Mouse (Mus musculus) MEL (cell line): ENCODE data around the gene Nrbp1.

ENCODE experiments used
- CTCF ChIP-seq, 3 experiments: IDR thresholded peaks in 2 of 3; conservative IDR thresholded peaks in 1 of 3; 2 replicates each; pipeline ENCODE4 v1.5.1; 2011 to 2012; ENCODE audit warnings: low read length in 3 of 3, low read depth in 2 of 3, mild to moderate bottlenecking in 2 of 3, improper control_type of control experiment in 1 of 3, inconsistent platforms in 1 of 3, mixed read lengths in 1 of 3, moderate library complexity in 1 of 3; ENCODE audit not compliant: control insufficient read depth in 1 of 3, insufficient read depth in 1 of 3, poor library complexity in 1 of 3, severe bottlenecking in 1 of 3
- GATA1 ChIP-seq: IDR thresholded peaks from 2 replicates; pipeline ENCODE4 v1.6.1; 2011; ENCODE audit warnings: low read depth, low read length, improper control_type of control experiment
- KAT2A ChIP-seq: conservative IDR thresholded peaks from 2 replicates; pipeline ENCODE4 v1.6.1; 2012; ENCODE audit warnings: low read depth, low read length, improper control_type of control experiment, inconsistent platforms
- MAFK ChIP-seq: IDR thresholded peaks from 2 replicates; pipeline ENCODE4 v1.6.1; 2011; ENCODE audit warnings: low read depth, mild to moderate bottlenecking, low read length, improper control_type of control experiment, borderline replicate concordance
- UBTF ChIP-seq: IDR thresholded peaks from 2 replicates; pipeline ENCODE4 v1.6.1; 2012; ENCODE audit warnings: low read depth, mild to moderate bottlenecking, inconsistent platforms, low read length, improper control_type of control experiment, moderate library complexity, borderline replicate concordance; ENCODE audit not compliant: insufficient read depth
- USF2 ChIP-seq, 2 experiments: IDR thresholded peaks; 2 replicates each; pipeline ENCODE4 v1.6.1; 2011 to 2012; ENCODE audit warnings: improper control_type of control experiment in 2 of 2, low read length in 2 of 2, borderline replicate concordance in 1 of 2, inconsistent platforms in 1 of 2, low read depth in 1 of 2, mild to moderate bottlenecking in 1 of 2; ENCODE audit not compliant: insufficient read depth in 1 of 2
- ZC3H11A ChIP-seq: IDR thresholded peaks from 2 replicates; pipeline ENCODE4 v1.6.1; 2012; ENCODE audit warnings: low read depth, mild to moderate bottlenecking, inconsistent platforms, low read length, improper control_type of control experiment

DNA sequence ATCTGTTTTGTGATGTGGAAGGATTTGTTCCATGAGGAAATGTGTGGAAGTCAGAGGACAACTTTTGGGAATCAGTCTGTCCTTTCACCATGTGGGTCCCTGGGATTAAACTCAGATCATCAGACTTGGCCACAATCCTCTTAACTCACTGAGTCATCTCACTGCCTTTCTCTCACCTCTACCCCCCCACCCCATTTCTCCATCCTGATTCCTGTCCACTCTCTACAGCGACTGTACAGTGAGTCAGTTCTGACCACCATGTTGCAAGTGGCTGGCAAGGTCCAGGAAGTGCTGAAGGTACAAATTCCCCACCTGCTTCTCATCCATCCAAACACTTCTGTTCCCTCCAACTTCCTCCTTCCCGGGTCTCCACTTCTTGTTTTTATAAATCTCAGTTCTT, 57.8 kb downstream of the Nrbp1 start:
- TF ChIP-seq ZC3H11A = no peak
- TF ChIP-seq GATA1 = no peak
- no peak for TF ChIP-seq USF2 (IDR thresholded peaks at IDR 0.05; ENCODE audit: borderline replicate concordance in 1 of 2, insufficient read depth in 1 of 2, low read depth in 1 of 2, low read length in 2 of 2)
- no peak for TF ChIP-seq UBTF
- no peak for TF ChIP-seq KAT2A
- TF ChIP-seq CTCF (IDR thresholded peaks at IDR 0.05 in 2 of 3, conservative IDR thresholded peaks at IDR 0.05 in 1 of 3; ENCODE audit: control insufficient read depth in 1 of 3, insufficient read depth in 1 of 3, low read depth in 2 of 3, low read length in 3 of 3, poor library complexity in 1 of 3, severe bottlenecking in 1 of 3) = no peak
- TF ChIP-seq MAFK = no peak
